Mouse (Mus musculus) ES-E14 (cell line): ENCODE results near the gene Cdh7. TPM values are rescaled to one million over a fixed set of nuclear protein-coding genes. Genes with fewer than 3 reads are reported as not detected.
"Not testable (repeated sequence)": the region's sequence is repeated elsewhere in the genome, so short reads cannot be mapped to it uniquely, and the experiment has no call there.

Experiments used
- DNase-seq: peaks from one replicate; pipeline ENCODE4 v3.0.0-alpha.2; 2013; ENCODE audit warnings: low read depth, low spot score
- H3K27ac ChIP-seq: 2 replicates; pipeline ENCODE4 v1.5.1; 2012; ENCODE audit warnings: low read depth, mild to moderate bottlenecking, low read length, moderate library complexity, mixed read lengths; ENCODE audit not compliant: poor library complexity, insufficient read depth, severe bottlenecking
- H3K36me3 ChIP-seq: 2 replicates; pipeline ENCODE4 v1.6.1; 2012; ENCODE audit warnings: mild to moderate bottlenecking, low read length, moderate library complexity, mixed read lengths; ENCODE audit not compliant: control insufficient read depth, poor library complexity, insufficient read depth, severe bottlenecking
- H3K4me1 ChIP-seq, 2 experiments: fragments of 150-350 bp in 1 of 2; sonication (generic) in 1 of 2; 2 replicates each; pipeline ENCODE4 v1.6.1; 2012; ENCODE audit warnings: low read length in 2 of 2, mild to moderate bottlenecking in 1 of 2, mixed read lengths in 1 of 2; ENCODE audit not compliant: control insufficient read depth in 2 of 2, insufficient read depth in 2 of 2, poor library complexity in 1 of 2
- H3K4me3 ChIP-seq, 2 experiments: fragments of 150-350 bp in 1 of 2; sonication (generic) in 1 of 2; 2 replicates each; pipeline ENCODE4 v1.5.1; 2012; ENCODE audit warnings: low read length in 2 of 2, low read depth in 1 of 2, mild to moderate bottlenecking in 1 of 2, mixed read lengths in 1 of 2; ENCODE audit not compliant: insufficient read depth in 1 of 2, poor library complexity in 1 of 2, severe bottlenecking in 1 of 2
- H3K9ac ChIP-seq: 2 replicates; pipeline ENCODE4 v1.6.1; 2012; ENCODE audit warnings: low read depth, mild to moderate bottlenecking, low read length, mixed read lengths; ENCODE audit not compliant: poor library complexity, insufficient read depth, severe bottlenecking
- H3K9me3 ChIP-seq: fragments of 150-350 bp; sonication (generic); 2 replicates; pipeline ENCODE4 v1.6.1; 2012; ENCODE audit warnings: low read depth, mild to moderate bottlenecking, low read length; ENCODE audit not compliant: control insufficient read depth, insufficient read depth
- CHD2 ChIP-seq: IDR thresholded peaks from 2 replicates; pipeline ENCODE4 v1.6.1; 2014; ENCODE audit warnings: mild to moderate bottlenecking, low read depth, low read length, inconsistent platforms
- HCFC1 ChIP-seq: IDR thresholded peaks from 2 replicates; pipeline ENCODE4 v1.6.1; 2012; ENCODE audit warnings: low read length, inconsistent platforms, borderline replicate concordance; ENCODE audit not compliant: insufficient read depth
- MAFK ChIP-seq: IDR thresholded peaks from 2 replicates; pipeline ENCODE4 v1.6.1; 2014; ENCODE audit warnings: mild to moderate bottlenecking, low read depth, low read length, inconsistent platforms; ENCODE audit not compliant: insufficient read depth
- ZC3H11A ChIP-seq: IDR thresholded peaks from 2 replicates; pipeline ENCODE4 v1.6.1; 2012; ENCODE audit warnings: low read depth, mild to moderate bottlenecking, inconsistent platforms, low read length, borderline replicate concordance
- ZNF384 ChIP-seq: IDR thresholded peaks from 2 replicates; pipeline ENCODE4 v1.6.1; 2012; ENCODE audit warnings: low read depth, low read length, inconsistent platforms
- in situ Hi-C, 2 experiments: fragments of 600-800 bp; cut with MboI; formaldehyde crosslinking; loops; one replicate each; pipeline ENCODE4 v1.15.1; 2025; ENCODE audit warnings: low sequenced_read_pairs in 2 of 2, inconsistent platforms in 1 of 2; ENCODE audit not compliant: unreplicated experiment in 2 of 2
- total RNA-seq: library from RNA; depleted of rRNA; stranded (reverse); fragments of 300-350 nt; gene quantifications from 2 replicates; pipeline ENCODE4 v1.2.3, GENCODE M21; 2012

Gene Cdh7
- total RNA-seq, 1 experiment = not detected

DNA sequence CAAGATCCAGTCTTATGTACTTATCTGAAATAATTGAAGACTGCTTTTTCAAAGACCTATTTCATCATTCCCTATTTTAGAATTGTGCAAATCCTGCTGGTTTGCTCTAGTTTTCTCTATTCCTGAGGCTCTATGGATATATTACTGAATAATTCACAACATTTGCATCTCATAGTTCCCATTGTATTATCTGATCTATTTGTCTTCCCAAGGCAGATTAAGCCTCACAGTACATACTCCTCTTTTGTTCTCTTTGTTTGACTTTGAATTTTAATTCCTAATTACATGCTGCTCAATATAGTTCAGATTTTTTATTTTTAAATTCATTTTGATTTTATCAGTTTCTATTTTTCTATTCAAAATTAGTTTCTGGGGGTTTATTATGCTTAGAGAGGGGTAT lies 74.1 kb downstream of the Cdh7 start:
- DNase-seq = no peak
- Histone ChIP-seq H3K27ac (no peak overlapping the region), H3K36me3 (no peaks in the 10 kb centered on the region), H3K9me3 (no peaks in the 10 kb centered on the region), H3K4me3 (no peak overlapping the region), H3K9ac (no peak overlapping the region), H3K4me1 (no peaks in the 10 kb centered on the region)
- TF ChIP-seq CHD2 (no peak), ZNF384 (no peak), ZC3H11A (no peak), MAFK (no peak), HCFC1 (no peak)
- in situ Hi-C loops = no loop called here

DNA sequence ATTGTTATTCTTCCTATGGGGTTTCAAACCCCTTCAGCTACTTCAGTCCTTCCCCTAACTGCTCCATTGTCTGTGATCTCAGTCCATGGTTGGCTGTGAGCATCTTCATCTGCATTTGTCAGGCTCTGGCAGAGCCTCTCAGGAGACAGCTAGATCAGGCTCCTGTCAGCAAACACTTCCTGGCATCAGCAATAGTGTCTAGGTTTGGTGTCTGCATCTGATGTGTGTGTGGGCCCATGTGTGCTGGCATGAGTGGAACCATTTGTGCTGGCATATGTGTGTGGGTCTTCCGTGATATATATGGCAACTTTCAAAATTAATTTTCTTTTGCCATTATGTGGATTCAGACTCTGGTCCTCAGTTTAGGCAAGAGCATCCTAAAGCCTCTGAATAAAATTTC lies 85.2 kb downstream of the Cdh7 start:
- no peaks in the 10 kb centered on the region for H3K9me3 ChIP-seq
- TF ChIP-seq ZNF384 (no peak), ZC3H11A (no peak), MAFK (no peak)
- in situ Hi-C loops = no loop called here

DNA sequence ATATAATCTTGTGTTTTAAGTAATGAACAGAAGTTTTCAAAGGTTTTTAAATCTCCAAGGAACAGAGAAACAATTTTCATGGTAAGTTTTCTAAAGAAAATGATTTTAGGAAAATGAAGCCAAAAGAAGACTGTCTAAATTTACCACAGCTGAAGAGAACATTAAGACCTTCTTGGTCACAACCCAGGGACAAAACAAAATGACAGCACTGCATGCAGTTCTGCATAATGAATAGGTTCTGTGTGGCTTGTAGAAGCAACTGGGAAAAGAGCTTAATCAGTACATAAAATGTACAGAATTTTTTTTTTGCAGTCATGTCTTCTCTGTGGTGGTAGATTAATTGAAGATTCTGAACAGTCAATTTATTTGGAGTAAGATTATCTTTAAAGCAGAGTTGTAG lies 96.2 kb downstream of the Cdh7 start:
- Histone ChIP-seq H3K4me1 (no peaks in the 10 kb centered on the region), H3K4me3 (no peak overlapping the region), H3K36me3 (no peaks in the 10 kb centered on the region), H3K9ac (no peak overlapping the region), H3K9me3 (no peaks in the 10 kb centered on the region), H3K27ac (no peak overlapping the region)
- in situ Hi-C loops = no loop called here
- no peak for DNase-seq
- TF ChIP-seq ZNF384 = no peak
- no peak for TF ChIP-seq CHD2
- no peak for TF ChIP-seq HCFC1
- no peak for TF ChIP-seq MAFK
- TF ChIP-seq ZC3H11A = no peak

More for the DNA sequence above, 85.2 kb downstream of the Cdh7 start:
- no peaks in the 10 kb centered on the region for H3K36me3 ChIP-seq
- H3K9ac ChIP-seq = no peak overlapping the region
- H3K4me1 ChIP-seq = no peaks in the 10 kb centered on the region
- no peak overlapping the region for H3K4me3 ChIP-seq
- H3K27ac ChIP-seq = no peak overlapping the region
- no peak for DNase-seq

DNA sequence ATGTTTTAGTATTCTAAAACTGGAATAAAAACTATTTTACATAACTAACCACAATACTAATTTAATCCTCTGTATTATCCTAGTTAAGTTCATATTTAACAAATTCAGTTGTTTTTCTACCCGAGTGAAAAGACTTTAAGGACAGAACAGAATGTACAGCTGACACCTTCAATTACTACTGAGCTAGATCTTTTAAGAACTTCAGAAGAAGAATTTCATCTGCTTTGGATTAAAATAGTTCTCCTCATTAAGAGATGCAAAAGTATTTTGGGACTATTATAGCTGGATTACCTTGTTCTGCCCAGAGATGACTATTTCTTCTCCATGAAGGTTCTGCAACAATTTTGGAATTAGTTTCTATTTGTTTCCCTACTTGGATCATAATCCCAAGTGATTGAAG lies 135.8 kb downstream of the Cdh7 start:
- H3K27ac ChIP-seq = no peak overlapping the region
- no peak overlapping the region for H3K4me3 ChIP-seq
- TF ChIP-seq HCFC1 (no peak), MAFK (no peak), CHD2 (no peak)
- no peak for DNase-seq
- H3K36me3 ChIP-seq = no peaks in the 10 kb centered on the region
- in situ Hi-C loops = no loop called here
- no peak overlapping the region for H3K9ac ChIP-seq
- no peaks in the 10 kb centered on the region for H3K9me3 ChIP-seq
- H3K4me1 ChIP-seq = no peaks in the 10 kb centered on the region

DNA sequence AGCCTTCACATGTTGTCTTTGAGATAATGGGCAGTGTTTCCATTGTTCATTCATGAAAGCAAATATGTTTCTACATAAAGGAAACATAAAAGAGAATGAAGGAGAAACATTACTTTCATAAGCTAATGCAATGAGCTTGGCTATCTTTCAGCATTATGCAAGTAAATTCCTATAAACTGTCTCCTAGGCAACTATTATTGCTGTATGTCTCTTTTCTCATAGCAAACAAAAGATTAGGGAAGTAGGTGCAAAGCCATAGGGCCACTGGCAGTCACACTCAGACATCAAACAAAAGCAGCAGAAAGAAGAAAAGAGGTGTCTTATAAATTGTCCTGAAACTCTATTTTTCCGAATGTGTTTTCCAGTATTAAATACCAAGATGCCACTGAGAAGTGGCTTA lies 136.6 kb downstream of the Cdh7 start:
- TF ChIP-seq CHD2 (no peak), ZC3H11A (no peak), MAFK (no peak), HCFC1 (no peak), ZNF384 (no peak)
- Histone ChIP-seq H3K36me3 (no peaks in the 10 kb centered on the region), H3K27ac (no peak overlapping the region), H3K4me3 (no peak overlapping the region), H3K9ac (no peak overlapping the region), H3K9me3 (no peaks in the 10 kb centered on the region), H3K4me1 (no peaks in the 10 kb centered on the region)
- in situ Hi-C loops = no loop called here
- DNase-seq = no peak

DNA sequence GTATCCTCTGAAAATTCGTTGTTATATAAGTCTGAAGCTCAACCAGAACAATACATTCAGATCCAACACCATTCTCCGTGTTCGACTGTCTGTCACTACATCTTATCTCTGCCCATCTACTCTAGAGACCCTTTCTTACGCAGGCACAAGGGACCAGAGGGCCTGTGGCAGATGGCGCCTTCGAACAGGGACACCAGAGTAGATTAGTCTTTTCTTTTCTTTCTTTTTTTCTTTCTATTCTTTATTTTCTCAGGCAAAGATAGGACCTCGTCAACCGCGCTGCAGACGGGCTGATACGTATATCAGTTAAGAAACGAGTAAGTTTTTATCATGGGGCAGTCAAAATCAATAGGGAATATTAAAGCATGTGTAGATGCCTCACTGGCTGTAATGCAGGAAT lies 189.2 kb downstream of the Cdh7 start:
- in situ Hi-C loops, DNase-seq: not testable (repeated sequence)

More for the DNA sequence above, 189.2 kb downstream of the Cdh7 start:
- H3K9me3 ChIP-seq, H3K4me3 ChIP-seq, H3K36me3 ChIP-seq, H3K4me1 ChIP-seq, H3K9ac ChIP-seq, H3K27ac ChIP-seq: not testable (repeated sequence)
